Mouse (Mus musculus) embryonic stem cell, embryonic (primary cell): Measurements from ENCODE around the gene Gm20388.

Experiments used
- CTCF ChIA-PET, 4 experiments: fragments of 300-600 bp in 2 of 4; fragments of 350-600 bp in 2 of 4; sonication (Branson Sonifier 250); formaldehyde crosslinking; loops; one replicate each; lab custom pipeline; 2022; ENCODE audit warnings: inconsistent platforms in 2 of 4; lab: Charles Lee
- POLR2A ChIA-PET, 4 experiments: fragments of 300-600 bp in 2 of 4; fragments of 350-600 bp in 2 of 4; sonication (Branson Sonifier 250); formaldehyde crosslinking; loops; one replicate each; lab custom pipeline; 2022; ENCODE audit warnings: antibody characterized with exemption in 4 of 4, inconsistent platforms in 1 of 4; lab: Charles Lee

Gene Gm20388

GRCm38 (mm10) chr8:120823887-120824286, 913.2 kb downstream of the Gm20388 start:
- POLR2A ChIA-PET, result interaction anchor here in 2 of 4 experiments (0.6 to 0.8 kb wide), 2 partner anchors 270 to 320 kb away, joined by 5 to 6 read pairs; no protein-coding TSS in a partner anchor
- CTCF ChIA-PET, result interaction anchor here (0.6 to 3.5 kb wide), 16 partner anchors 8 to 1678 kb away, joined by 3 to 19 read pairs (median 4); no protein-coding TSS in a partner anchor

- CTCF ChIA-PET, result interaction anchor here in 1 of 4 experiments (0.7 to 1.2 kb wide), 4 partner anchors 9 to 255 kb away, joined by 3 to 4 read pairs (median 3); no protein-coding TSS in a partner anchor
- POLR2A ChIA-PET, result no interaction called here
These were observed 914.0 kb downstream of the Gm20388 start for GRCm38 (mm10) chr8:120824638-120825037.

DNA sequence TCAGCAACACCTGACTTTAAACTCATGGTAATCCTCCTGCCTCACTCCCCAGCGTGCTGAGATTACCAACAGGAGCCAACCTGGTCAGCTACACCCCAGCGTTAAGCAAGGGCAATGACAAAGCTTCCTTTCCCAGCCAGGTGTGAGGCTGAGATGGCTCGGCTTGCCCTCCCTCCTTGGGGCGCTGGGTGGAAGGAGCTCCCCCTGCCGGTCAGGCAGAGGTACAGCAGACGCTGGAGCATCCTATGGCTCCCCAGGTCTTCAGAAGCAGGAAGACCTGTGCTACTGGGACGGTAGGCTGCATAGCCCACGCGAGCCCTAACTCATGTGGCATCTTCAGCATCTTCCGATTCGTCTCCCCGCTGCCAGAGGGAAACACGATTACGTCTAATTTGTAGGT, 917.6 kb downstream of the Gm20388 start:
- ChIA-PET CTCF (interaction anchor here (0.5 to 1.4 kb wide), 75 partner anchors 8 to 1946 kb away, joined by 3 to 21 read pairs (median 4); partner anchors contain the start of gene Irf8 (in 1 of the 4)), POLR2A (interaction anchor here in 2 of 4 experiments (0.7 to 1.3 kb wide), 2 partner anchors 9 to 131 kb away, joined by 3 read pairs; no protein-coding TSS in a partner anchor)

DNA sequence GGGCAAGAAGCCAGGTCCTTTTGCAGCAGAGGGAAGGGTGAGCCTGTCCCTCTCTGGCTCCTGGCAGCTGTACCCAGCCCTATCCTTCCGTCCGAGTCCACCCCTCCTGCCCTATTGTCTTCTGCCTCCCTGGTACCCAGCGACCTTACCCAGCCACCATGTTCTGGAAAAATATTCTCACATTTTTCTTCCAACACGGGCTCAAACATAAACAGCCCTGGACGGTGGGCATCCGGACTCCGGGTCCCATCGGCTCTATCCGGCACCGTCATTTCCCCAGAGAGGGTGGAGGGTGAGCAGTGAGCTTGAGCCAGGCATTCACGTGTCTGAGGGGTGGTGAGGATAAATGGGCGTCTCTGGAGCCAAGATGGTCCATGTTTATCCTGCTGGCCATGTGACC, 920.0 kb downstream of the Gm20388 start:
- ChIA-PET CTCF (interaction anchor here (0.6 to 1.2 kb wide), 6 partner anchors 9 to 508 kb away, joined by 3 to 9 read pairs (median 3); no protein-coding TSS in a partner anchor), POLR2A (interaction anchor here in 1 of 4 experiments (0.6 kb wide), 1 partner anchor 64 kb away, joined by 11 read pairs; no protein-coding TSS in a partner anchor)

DNA sequence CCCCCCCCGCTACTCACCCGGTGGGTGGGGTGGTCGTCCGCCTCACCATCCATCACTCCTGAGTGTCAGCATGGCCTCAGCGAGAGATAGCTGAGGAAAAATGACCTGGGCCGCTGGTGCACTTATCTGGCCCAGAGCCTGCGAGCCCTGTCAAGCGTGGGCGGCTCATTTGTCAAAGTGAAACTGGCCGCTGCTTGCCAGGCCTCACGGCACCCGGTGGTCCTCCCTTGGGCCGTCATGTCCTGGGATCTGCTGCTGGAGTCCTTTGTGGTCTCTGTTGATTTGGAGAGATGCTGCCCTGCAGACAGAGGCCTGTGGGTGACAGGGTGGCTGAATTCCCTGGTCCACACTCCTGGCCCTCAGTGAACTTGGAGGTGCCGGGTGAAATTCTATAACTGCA, 921.4 kb downstream of the Gm20388 start:
- POLR2A ChIA-PET, result no interaction called here
- CTCF ChIA-PET, result interaction anchor here in 2 of 4 experiments (0.7 to 1.2 kb wide), 2 partner anchors 12 to 51 kb away, joined by 3 to 5 read pairs; no protein-coding TSS in a partner anchor

GRCm38 (mm10) chr8:120833196-120833595, 922.6 kb downstream of the Gm20388 start:
- ChIA-PET POLR2A (no interaction called here), CTCF (interaction anchor here in 3 of 4 experiments (0.6 to 0.9 kb wide), 4 partner anchors 8 to 176 kb away, joined by 3 to 4 read pairs (median 3); no protein-coding TSS in a partner anchor)

- ChIA-PET POLR2A (no interaction called here), CTCF (interaction anchor here in 1 of 4 experiments (1.5 kb wide), 1 partner anchor 11 kb away, joined by 4 read pairs; no protein-coding TSS in a partner anchor)
These were observed 928.4 kb downstream of the Gm20388 start for GRCm38 (mm10) chr8:120839031-120839430.

DNA sequence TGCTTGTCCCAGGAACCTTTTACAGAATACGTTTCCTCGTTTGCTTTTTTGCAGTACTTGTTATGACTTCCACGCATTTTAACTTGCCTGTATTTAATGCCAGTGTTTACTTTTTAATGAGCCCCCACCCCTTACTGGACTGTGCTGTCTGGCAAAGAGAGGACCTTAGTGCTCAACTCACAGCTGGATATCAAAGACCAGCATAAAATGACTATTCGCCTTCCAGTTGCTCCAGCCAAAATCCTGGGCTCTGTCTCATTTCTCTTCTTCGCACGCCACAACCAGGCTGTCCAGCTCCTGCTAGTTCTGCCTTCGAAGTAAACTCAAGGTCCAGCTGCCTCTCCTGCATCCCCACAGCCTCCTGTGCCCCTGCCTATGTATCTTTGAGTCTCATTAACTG, 932.4 kb downstream of the Gm20388 start:
- ChIA-PET CTCF (interaction anchor here in 2 of 4 experiments (0.6 to 1.3 kb wide), 2 partner anchors 15 to 53 kb away, joined by 3 to 5 read pairs; no protein-coding TSS in a partner anchor), POLR2A (no interaction called here)

DNA sequence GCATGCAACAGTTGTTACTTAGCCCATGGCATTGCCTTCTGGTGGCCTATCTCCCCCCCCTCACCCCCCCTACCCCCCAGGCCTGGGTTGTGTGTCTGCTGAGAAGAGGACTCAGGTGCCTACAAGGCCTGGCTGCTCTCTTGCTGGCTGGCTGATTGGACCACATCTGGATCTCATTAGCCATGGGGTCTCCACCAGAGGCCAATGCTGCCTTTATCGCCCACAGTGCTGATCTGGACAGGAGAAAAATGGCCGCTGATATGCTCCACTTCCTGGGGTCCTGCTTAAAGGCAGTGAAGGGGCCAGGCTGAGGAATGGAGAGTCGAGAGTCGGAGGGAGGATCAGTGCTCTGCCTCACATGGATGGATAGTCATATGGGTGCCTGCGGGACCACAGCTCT, 935.4 kb downstream of the Gm20388 start:
- CTCF ChIA-PET, result interaction anchor here in 1 of 4 experiments (1.1 kb wide), 1 partner anchor 18 kb away, joined by 3 read pairs; no protein-coding TSS in a partner anchor
- POLR2A ChIA-PET, result no interaction called here

- CTCF ChIA-PET, result interaction anchor here in 3 of 4 experiments (0.7 to 1.1 kb wide), 3 partner anchors 19 to 569 kb away, joined by 3 to 5 read pairs (median 4); no protein-coding TSS in a partner anchor
- POLR2A ChIA-PET, result no interaction called here
These were observed 936.6 kb downstream of the Gm20388 start for GRCm38 (mm10) chr8:120847279-120847678.

DNA sequence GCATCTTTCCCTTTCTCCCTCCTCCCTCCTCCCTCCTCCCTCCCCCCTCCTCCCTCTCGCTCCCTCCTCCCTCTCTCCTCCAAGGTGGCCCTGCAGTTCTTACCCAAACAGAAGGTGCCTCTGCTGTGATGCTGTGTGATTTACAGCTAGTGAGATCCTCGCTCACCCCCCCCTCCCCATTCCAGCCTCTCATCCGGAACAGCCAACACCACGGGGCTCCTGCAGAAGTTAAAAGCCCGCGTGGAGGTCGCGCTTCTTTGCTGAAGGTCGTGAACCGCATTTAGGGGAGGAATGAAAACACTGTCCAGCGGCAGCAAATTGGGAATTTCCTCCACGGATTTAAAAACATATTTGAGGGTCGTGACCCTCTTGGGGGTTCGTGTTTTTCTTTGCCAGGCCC, 937.1 kb downstream of the Gm20388 start:
- ChIA-PET CTCF (interaction anchor here in 2 of 4 experiments (0.7 kb wide), 2 partner anchors 48 to 570 kb away, joined by 4 to 5 read pairs; no protein-coding TSS in a partner anchor), POLR2A (no interaction called here)

- ChIA-PET CTCF (interaction anchor here in 1 of 4 experiments (0.7 kb wide), 1 partner anchor 302 kb away, joined by 3 read pairs; no protein-coding TSS in a partner anchor), POLR2A (no interaction called here)
These were observed 937.8 kb downstream of the Gm20388 start for GRCm38 (mm10) chr8:120848434-120848833.

DNA sequence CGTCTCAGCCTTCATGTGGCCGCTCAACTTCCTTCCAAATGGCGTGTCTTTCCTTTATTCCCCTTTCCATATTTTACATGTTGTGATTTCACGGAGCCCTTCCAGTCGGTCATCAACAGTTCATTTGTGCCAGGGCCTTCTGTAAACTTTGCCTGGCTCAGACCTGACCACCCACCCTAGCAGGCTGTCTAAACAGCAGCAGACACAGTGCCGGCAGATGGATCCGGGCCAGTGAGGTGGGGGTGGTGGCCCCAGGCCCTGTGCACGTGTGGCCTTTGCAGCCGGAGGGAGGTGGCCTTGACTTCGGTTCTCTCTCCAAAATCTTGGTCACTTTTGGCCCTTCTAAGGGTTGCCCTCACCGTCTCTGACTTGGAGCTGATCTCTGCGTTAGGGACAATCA, 940.8 kb downstream of the Gm20388 start:
- CTCF ChIA-PET, result no interaction called here

GRCm38 (mm10) chr8:120859881-120860280, 949.2 kb downstream of the Gm20388 start:
- ChIA-PET CTCF (interaction anchor here in 2 of 4 experiments (0.6 to 1.3 kb wide), 4 partner anchors 27 to 780 kb away, joined by 3 to 4 read pairs (median 3); no protein-coding TSS in a partner anchor), POLR2A (no interaction called here)

More for the DNA sequence above, 940.8 kb downstream of the Gm20388 start:
- POLR2A ChIA-PET, result interaction anchor here in 1 of 4 experiments (0.7 kb wide), 1 partner anchor 91 kb away, joined by 4 read pairs; no protein-coding TSS in a partner anchor

DNA sequence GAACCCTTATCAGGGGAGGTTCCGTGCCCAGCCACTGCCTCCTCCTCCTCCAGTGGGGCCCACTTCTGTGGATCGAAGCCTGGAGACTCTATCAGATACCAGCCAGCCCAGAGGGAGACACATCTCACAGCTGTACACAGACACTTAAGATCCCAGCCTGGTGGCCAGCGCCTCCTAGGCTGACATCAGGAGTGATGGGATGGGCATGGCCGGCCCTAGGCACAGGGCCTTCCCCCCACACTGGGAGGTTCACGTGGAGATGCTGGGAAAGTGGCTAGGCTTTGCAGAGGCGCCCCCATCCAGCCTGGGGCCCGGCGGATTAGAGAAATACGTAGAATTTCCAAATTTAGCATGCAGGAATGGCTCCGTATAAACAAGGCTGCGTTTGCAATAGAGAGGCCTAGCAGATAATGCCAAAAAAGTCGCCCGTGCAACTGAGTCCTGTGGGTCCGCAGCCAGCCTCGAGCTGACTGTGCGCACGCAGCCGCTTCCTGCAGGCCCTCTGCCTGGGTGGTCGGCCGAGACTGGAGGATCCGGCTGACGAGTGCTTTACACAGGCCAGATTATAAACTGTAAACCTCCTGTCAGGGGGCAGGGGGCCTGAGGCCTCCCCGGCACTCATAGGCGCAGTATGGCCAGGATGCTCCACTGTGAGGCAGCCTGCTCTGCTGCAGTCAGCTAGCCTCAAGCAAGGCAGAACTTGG, 949.9 kb downstream of the Gm20388 start:
- POLR2A ChIA-PET, result interaction anchor here in 1 of 4 experiments (0.6 kb wide), 1 partner anchor 50 kb away, joined by 3 read pairs; no protein-coding TSS in a partner anchor

GRCm38 (mm10) chr8:120863683-120864082, 953.0 kb downstream of the Gm20388 start:
- POLR2A ChIA-PET, result no interaction called here
- CTCF ChIA-PET, result no interaction called here

More for the DNA sequence above, 949.9 kb downstream of the Gm20388 start:
- CTCF ChIA-PET, result interaction anchor here in 3 of 4 experiments (0.5 to 1.3 kb wide), 6 partner anchors 20 to 244 kb away, joined by 3 to 4 read pairs (median 3); no protein-coding TSS in a partner anchor

- POLR2A ChIA-PET, result no interaction called here
- CTCF ChIA-PET, result no interaction called here
These were observed 956.7 kb downstream of the Gm20388 start for GRCm38 (mm10) chr8:120867386-120867785.

- ChIA-PET POLR2A (no interaction called here), CTCF (interaction anchor here in 3 of 4 experiments (0.5 to 1.5 kb wide), 5 partner anchors 15 to 232 kb away, joined by 3 to 4 read pairs (median 3); no protein-coding TSS in a partner anchor)
These were observed 962.0 kb downstream of the Gm20388 start for GRCm38 (mm10) chr8:120872661-120873060.
